Mouse (Mus musculus) thymus, postnatal 14 days (tissue): ENCODE data around the gene Pald1.

Experiments
- DNase-seq: peaks from one replicate; pipeline ENCODE4 v3.0.0; 2021

The Pald1 gene

DNA sequence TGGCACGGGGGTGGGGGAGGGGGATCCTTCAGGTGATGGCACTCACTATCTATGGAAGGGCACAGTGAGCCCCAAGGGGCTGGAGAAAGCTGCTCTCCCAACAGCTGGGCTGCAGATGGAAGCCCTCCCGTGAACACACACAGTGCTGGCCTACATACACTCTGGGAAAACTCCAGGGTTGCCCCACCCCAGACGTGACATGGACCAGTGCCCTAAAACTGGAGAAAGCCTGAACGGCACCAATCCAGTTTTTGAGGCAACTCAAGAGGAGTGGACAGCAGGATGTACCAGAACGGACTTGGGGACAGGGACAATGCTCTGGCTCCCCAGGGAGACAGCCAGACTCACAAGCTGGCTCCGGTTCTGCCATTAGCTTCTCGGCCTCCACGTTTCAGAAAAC, 58.6 kb downstream of the Pald1 start:
- DNase-seq, result no peak

DNA sequence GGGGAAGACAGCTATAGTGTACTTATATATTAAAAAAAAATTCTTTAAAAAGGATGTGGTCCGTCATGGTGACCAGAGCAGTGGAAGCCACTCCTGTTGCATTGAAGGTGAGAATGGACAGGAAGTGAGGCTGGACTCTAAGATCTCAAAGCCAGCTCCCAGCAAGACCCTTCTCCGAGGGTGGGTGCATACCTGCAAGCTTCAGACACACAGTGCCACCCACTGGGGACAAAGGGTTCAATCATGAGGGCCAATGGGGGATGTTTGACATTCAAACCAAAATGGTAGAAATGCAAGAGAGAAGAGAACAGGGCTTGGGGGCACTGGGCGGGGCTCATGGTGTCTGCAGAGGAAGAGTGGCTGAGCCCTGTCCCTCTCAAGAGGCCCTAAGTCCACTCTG, 64.8 kb downstream of the Pald1 start:
- DNase-seq, result no peak

DNA sequence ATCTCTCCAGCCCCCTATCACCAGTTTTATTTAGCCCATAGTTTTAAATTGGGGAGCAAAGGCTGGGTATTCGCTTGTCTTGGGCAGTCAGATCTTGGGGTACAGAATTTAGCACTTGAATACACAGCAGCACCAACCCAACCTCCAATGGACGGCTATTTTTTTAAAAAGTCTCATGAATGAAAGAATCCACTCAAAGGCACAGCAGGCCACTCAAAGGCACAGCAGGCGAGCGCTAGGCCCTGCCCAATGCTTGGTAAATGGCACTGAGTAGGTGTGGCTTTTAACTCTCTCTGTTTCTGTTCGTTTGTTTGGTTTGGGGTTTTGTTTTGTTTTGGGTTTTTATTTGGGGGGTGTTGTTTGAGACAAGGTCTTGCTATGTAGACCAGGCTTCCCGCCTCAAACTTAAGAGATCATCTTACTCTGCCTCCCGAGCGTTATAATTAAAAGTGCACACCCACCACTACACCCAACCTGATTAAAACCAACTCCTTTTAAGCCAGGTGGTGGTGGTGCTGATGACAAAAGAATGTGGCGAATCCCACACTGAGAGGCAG, 67.9 kb downstream of the Pald1 start:
- no peak for DNase-seq

DNA sequence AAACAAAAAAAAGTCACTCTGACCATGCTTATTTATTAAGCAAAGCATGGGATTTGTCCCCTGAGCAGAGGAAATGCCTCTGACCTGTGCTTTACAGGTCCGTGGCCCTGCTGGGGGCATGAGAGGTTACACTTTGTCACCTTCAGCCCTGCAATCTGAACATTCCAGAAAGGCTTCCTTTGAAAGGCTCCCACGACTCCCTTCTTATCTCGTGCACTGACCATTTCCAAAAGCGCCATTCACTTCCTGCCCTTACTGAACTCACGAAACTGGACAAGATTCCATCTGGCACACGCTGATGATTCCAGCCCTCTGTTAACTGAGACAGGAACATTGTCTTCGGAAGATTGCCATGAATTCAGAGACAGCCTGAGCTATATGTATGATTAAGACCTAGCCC, 69.6 kb downstream of the Pald1 start:
- DNase-seq, result no peak

DNA sequence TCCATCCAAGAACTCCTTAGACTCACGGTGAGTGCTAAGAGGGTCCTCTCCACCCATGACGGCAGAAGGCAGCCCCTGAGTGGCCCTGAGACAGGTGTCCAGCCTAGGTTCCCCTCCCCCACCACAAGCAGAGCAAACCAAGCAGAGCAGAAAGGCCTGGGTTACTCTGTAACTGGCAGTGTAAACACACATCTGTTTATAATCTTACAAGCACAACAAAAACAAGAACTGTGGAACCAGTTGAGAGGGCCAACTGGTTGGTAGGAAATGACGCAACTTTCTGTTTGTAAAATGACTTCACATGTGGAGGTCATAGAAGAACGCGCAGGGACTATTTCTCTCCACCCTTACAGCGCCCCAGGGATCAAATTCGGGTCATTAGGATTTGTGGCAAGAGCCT, 70.6 kb downstream of the Pald1 start:
- DNase-seq, result no peak

DNA sequence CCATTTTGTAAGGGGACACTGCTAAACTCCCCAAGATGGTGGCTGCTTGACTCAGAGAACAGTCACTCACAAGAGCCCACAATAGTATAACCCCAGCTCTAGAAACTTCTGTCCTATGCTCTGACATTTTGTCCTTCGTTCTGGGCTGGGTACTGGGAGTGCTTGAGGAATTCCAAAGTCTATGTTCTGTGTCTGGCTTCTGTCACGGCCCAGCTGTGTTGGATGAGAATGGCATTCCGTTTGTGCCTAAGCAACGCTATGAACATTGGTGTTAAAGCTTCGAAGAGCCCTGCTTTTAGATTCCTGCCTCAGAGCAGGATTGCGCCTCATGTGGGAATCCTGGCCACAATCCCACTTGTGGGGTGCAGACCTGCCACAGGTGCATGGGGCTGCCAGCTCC, 71.2 kb downstream of the Pald1 start:
- no peak for DNase-seq

DNA sequence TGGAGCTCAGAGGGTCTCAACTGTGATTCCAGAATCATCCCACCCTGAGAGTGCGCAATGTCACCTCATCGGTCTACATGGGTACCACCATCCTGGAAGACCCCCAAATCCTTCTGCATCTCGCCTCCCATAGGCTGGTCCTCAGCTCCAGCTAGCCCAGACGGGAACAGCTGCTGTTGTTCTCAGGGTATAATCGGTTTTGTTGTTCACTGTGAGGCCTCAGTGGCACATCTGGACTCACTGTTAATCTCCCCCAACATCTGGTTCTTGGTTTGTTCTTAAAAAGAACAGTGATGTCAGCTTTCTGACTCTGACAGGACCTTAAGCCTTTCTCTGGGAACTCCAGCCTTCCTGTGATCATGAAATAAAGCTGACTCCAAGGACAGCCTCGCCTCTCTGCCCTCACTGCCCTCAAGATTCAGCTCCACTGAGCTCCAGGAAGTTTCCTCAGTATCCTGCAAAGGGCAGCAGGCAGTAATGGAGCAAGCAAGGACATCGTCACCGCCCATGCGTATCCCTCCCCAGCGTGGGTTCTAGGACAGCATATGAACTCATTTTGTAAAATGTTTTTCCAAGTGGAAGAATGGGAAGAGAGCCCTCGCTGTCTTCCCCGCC, 74.5 kb downstream of the Pald1 start:
- no peak for DNase-seq

DNA sequence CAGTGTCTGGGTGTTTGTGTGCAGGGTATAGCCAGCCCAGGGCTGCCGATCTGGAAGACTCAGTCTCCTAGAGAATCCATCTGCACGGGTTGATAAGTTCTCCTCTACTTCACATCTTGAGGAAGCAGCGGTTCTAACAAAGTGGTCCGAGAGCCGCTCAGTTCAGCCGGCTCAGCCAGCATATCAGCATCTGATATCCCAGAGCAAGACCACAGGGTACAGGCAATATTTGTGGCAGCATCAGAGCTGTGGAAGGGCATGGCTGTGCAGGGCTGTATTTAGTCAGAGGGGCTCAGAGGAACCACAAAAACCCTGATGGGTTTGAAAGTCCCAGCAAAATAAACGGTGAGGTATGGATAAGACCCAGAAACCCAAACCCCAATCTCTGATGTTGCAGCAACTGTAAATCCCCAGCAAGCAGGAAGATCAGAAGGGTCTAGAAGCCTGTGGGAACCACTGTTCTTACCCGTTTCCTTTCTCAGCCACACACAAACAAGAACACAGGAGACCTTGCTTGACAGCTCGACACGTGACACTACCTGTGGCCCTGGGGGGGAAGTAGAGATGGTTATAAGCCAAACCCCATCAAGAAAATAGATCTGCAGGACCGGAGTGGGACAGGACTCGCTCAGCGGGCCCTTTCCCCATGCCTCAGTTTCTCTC, 77.3 kb downstream of the Pald1 start:
- DNase-seq, result peak; percentile 52

DNA sequence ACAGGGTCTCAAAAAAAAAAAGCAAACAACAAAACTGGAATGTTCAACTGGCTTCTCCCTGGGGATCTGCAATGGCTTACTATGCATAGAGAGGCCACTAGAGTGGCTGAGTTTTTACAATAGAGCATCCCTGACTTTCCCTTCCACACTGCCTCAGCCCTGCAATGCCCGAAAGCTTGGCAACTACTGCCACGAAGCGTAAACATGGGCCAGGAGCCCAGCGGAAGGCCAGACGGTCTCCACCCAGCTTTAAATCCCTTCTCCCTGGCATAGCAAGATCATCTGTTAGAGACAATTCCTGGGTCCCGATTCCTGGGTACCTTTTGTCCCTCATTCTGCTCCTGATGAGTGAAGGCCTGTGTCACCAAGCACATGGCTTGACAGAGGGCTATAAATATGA, 79.3 kb downstream of the Pald1 start:
- no peak for DNase-seq

DNA sequence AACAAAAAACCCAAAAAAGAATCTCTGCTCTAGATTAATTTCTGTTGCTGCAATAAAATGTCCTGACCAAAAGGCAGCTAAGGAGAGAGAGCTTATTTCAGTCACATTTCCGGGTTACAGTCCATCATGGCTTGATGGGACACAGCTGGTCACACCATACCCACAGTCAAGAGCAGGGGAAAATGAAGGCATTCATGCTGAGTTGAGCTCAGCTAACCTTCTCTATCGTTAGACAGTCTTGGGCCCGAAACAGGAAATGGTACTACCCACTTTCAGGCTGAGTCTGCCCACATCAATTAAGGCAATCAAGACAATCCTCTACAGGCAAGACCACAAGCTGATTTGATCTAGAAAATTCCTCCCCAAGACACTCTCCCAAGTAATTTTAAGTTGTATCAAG, 82.3 kb downstream of the Pald1 start:
- DNase-seq, result peak; percentile 10

DNA sequence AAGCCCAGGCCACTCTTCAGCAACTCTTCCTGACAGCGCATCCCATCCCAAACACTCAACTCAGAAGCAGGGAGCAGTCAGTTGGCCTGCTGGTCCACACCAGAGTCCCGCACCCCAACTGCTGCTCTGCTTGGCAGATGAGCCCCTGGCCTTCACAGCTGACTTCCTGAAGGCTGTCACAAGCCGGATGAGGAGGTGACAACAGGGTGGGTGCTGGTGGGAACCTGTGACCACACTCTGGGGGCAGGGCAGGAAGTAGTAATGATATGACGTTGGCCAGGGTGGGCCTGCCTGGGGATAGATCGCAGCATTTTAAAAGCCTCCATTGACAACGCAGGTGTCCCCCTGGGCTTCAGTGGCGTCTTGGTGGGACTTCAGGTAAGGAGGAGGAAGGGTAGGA, 85.9 kb downstream of the Pald1 start, which contains the start of gene Prf1:
Prf1 (plus strand) TSS at position 357 of the 400 bp plus-strand sequence.
- peak; percentile 84 for DNase-seq

DNA sequence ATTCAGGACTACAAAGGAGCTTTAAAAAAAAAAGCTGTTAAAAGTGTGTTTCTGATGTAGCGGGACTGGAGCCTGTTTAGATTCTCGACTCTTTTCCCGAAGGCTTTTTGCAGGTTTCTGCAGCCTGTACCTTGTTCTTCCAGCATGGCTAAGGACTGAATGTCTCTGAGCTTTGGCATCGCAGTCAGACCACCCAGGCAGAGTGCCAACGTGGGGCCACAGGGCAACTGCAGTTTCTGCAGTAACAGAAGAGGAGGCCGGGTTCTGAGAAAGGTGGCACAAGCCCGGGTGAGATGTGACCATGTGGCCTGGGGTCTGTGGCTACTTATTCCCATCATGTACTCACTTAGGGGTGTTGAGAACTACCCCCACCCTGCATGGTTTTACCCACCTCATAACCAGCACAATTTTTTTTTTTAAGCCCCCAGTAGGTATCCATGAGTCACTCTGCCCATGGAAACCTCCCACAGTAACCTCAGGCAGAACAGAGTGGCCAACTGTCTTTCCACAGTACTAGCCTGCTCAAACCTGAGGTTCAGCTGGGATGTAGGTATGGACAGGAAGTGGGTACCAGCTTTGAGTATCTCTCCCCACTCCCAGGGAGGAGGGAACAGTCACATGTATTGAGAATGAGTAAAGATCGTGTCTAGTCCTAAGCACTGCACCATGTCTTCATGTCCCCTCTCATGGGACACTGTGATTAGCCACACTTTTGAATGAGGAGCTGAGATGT, 86.5 kb downstream of the Pald1 start:
- DNase-seq, result peak; percentile 34

DNA sequence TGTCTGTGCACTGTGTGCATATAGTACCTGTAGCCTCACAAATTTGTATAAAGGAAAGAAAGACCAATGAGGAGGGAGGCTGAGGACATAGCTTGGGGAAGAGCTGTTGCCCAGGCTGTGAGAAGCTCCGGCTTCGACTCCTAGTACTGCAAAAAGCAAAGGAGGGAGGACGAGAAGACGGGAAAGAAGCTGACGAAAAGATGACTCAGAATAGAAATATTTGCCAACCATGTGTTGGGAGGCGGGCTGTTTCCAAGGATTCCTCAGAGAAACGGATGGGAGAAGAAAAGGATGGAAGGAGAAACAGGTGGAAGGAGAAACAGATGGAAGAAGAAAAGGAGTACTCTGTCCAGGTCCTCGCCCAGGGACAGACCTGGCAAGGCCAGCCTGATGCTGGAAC, 89.1 kb downstream of the Pald1 start:
- no peak for DNase-seq

DNA sequence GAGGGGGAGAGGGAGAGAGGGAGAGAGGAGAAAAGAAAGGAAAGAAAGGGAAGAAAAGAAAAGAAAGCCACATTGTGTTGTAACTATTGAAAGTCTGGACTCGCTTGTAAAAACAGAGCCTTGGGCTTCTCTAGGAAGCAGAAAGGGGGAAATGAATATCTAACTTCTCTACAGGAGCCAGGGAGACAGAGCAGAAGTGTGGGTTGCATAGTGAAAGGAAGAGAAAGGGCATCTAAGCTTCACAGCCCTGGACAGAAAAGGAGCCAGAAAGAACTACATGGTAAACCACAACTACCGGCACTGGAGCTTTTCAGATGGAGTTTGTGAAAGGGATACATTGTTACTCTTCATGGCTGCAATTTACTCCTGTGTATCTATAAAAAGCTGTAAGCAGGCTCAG, 92.9 kb downstream of the Pald1 start:
- no peak for DNase-seq

DNA sequence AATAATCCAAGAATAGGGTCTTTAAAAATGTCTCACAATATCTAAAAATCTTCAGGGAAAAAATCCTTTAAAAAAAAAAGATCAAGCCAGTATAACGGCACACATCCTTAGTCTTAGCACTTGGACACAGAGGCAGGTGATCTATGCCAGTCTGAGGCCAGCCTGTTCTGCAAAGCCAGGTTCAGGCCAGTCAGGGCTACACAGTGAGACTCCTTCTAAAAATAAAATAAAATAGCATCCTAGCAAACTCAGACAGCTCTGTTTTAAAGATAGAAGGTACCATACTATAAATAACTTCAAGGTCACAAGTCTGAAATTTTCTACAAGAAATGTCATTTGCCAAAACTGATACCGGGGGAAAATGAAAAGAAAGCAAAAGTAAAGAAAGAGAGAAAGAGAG, 93.3 kb downstream of the Pald1 start:
- DNase-seq, result no peak

DNA sequence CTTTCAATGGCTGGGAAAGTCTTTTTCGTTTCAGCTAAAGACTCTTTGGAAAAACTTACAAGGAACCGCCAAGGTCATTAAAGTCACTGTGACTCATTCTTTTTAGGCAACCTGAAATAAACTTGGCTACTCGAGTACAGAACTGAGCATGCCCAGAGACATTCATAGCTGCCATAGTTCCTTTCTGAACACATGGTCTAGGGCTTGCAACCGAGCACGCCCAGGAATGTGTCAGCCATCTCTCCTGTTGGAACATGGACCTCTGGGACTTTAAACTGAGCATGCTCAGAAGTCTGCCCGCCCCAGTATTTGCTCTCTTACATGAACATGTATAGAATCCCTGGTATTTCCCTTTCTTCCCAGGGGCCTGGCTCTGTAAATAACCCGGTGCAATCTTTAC, 97.1 kb downstream of the Pald1 start:
- DNase-seq, result no peak

DNA sequence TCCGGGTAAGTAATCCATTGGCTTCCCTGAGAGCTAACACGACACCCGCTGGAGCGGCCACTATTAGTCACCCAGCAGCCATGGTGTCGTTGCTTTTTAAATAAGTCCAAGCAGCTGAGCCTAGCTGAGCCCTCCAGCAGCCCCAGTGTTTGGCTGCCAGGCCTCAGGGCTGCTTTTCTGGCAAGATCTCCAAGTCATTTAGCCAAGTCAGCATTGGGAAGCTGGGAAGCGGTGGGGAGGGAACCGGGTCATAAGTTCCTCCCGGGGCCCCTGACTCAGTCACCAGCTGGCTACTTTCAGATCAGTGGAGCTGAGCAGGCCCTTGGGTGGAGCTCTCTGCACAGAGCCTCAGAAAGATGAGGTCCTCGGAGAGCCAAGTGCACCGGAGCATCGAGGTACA, 98.1 kb downstream of the Pald1 start:
- DNase-seq, result no peak

DNA sequence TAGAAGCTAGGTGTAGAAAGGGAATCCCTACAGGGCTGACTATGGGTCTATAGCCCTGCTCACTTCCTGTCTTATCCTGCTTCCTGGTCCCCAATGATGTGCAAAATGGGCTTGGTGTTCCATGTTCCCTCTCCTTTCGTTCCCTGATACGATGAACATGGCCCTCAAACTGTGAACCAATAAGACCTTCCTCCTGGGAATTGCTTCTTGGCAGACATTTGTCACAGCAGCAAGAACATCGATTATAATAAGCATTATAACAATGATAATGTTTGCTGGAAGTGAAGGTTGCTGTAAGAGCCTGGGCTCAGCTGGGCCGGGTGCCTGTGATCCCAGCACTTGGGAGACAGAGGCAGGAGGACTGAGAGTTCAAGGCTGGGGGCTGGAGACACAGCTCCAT, 99.0 kb downstream of the Pald1 start:
- no peak for DNase-seq

DNA sequence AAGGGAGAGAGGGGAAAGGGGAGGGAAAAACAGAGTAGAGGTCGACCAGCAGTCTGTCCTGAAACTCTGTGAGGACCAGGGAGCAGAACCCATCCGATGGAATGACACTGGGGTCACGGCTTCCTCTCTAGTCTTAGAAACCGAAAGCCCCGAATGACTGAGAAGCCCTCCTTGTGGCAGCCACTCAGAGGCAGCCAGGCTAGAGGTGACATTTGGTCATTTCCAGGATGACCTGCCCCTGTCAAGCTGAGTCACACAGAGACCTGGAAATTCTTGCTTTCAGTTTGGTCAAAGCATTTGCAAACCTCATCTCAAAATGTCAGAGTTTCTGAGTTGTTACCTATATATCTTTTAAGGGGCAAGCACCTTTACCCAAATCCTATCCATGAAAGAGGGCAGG, 102.2 kb downstream of the Pald1 start:
- no peak for DNase-seq

DNA sequence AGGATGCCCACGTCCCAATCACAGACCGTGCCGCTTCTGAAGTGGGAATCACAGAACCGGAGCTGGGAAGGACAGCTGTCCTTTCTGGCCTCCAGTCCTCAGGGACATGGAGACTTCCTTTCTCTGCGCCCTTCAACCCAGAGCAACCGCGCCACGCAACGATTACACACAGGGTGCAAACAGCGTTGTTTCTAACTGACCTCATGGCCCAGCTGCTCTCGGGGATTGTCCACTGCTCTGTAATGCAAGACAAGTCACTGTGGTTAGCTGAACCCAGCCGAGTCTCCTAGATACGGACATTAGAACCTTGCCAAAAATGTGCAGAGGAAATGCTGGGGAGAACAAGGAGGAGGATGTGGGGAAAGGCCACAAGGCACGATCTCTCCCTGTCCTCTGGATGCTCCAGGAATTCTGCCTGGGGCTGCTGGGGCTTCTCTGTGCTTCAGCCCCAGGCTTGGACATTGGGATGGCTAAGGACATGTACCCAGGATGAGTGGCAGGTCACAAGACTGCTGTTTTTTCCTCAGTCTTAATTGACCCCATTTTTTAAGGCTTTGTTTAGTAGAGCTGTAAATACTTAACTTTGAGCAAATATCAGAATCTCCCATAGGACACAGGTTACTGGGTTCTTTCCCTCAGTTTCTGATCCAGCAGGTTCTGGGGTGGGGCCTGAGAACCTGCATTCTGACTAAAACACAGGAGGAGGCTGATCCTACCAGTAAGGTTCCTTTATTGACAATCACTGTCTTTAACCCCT, 105.2 kb downstream of the Pald1 start:
- no peak for DNase-seq

DNA sequence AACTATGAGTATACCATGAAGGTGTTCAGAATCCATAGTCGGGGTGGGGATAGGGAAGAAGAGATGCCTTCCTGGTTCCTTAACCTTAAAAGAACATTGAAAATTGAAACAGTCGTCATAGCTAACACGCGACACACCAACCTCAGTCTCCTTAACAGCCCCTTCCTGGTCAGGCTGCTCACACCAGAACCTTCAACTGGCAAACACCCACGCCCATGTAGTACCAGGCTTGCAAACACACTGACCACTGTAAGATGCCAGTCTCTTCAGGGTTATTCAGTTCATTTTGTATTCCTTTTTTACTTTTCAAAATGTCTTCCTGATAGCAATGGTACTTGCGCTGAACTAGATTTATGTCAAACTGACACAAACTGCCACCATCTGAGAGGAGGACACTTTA, 106.3 kb downstream of the Pald1 start:
- no peak for DNase-seq

DNA sequence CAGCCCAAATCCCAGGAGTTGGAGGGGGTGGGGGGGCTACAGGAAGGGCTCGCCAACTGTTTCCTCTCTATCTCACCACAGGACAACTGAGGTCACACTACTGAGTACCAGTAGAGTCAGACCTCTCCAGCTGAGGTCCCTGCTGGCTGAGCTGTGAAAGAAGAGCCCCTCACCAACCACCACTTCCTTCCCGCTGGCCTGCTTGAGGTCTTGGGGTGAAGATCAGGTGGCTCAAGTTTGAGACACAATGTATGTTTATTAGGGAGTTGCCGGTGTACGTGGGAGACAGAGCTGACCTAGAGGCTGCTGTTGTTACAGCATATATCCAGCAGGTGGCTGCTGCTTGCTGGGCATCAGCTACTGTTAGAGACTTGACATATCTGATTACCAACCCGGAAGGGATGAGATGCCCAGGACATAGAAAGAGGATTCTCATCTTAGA, 107.6 kb downstream of the Pald1 start:
- peak; percentile 42 for DNase-seq

DNA sequence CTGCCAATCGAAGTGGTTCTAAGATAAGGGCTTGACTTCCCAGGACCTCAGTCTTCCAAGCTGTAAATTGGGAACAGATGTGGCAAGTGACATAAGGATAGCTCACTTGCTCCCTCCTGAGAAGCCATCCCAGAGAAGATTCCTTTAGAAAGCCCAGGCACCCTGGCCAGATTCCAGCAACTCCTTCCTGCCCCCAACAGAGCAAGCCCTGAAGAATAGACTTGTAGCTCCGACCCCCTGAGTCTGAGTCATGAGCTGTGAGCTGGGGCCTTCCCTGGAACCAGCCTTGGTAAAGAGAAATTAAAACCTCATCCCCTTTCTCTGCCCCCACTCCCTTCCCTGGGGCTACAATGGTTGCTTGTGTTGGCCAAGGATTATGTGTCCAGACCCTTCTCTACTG, 108.8 kb downstream of the Pald1 start:
- DNase-seq, result no peak
